Mouse (Mus musculus): ENCODE measurements around the gene Gtf2e1. TPM values are rescaled to one million over a fixed set of nuclear protein-coding genes. Genes with fewer than 3 reads are reported as not detected.

The Gtf2e1 gene
- total RNA-seq (2021), result 1 to 10 TPM; 6.3 to 7.4 TPM
- long read RNA-seq, experiment 1, partial matches to known transcripts, result 5 of 9 reads
- long read RNA-seq, experiment 1, other reads (novel, unspliced or antisense), result 0 of 9 reads
- long read RNA-seq, experiment 2, transcript Gtf2e1-201 (5 exons, 3,084 nt), result major isoform, 5 of 8 reads
- long read RNA-seq, experiment 2, partial matches to known transcripts, result 2 of 8 reads
- long read RNA-seq, experiment 2, other reads (novel, unspliced or antisense), result 1 of 8 reads

DNA sequence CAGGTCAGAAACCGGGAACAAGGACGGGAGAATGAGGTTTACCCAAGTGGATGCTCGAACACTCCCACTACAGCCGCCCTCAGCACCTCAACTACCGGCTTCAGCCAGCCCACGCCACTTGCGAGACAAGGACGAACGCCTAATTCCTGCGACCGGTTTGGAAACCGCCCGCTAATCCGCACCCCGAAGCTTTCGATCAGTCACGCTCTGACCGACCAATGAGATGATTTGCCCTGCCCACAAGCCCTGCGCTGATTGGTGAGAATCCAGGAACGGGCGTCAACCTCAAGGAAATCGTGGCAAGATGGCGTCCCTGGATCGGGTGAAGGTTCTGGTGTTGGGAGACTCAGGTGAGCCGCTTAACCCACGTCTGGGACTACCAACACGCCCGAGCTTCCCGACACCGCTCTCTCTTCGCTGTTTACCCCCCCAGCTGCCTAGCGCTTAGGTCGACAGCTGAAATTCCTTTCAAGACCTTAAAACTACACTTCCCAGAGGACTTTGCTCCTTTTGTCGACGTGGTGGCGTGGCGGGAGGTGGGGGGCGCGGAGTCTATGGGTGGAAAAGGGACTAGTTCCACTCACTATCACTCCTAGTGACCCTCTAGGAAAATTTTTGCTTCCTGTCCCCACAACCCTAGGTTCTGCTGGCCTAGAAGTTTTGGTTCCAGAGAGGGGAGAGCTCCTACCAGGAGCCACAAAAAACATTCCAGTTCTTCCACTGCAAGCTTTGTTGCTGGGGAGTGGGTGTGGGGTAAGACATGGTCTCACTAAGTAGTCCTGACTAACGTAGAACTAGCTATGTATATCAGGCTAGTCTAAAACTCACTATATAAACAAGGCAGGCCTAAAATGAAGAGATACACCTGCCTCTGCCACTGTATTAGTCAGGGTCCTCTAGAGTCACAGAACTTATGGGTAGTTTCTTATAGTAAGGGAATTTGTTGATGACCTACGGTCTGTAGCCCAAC lies at the start of gene Gtf2e1, which contains the start of gene Rabl3:
TSS of gene Gtf2e1 (minus strand) at position 179 of the 970 bp plus-strand sequence.
TSS of gene Rabl3 (plus strand) at position 275 of the 970 bp plus-strand sequence.
- peak; percentile 98 for DNase-seq

- no peak for DNase-seq
Observed at GRCm38 (mm10) chr16:37585129-37585563, 45.6 kb upstream of the Gtf2e1 start.

- DNase-seq, result peak; percentile 9
Observed at GRCm38 (mm10) chr16:37584218-37585035, 44.8 kb upstream of the Gtf2e1 start.

DNA sequence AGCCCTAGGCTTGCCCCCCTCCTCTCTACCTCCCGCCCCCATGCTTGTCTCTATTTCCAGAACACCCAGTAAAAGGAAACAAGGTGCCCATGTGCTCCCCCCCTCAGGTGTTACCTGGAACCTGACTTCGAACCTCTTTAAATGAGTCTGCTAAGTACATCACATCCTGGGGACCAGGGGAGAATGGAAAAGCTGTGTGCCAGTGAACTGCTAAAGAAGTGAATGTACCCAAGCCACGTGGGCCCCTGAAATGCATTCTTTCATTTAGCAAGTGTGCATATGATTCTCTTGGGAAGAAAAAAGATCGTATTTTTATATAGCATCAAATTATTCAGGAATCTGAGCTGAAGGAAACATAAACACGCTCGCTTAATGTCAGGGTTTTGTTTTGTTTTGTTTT lies 44.2 kb upstream of the Gtf2e1 start:
- DNase-seq, result no peak

DNA sequence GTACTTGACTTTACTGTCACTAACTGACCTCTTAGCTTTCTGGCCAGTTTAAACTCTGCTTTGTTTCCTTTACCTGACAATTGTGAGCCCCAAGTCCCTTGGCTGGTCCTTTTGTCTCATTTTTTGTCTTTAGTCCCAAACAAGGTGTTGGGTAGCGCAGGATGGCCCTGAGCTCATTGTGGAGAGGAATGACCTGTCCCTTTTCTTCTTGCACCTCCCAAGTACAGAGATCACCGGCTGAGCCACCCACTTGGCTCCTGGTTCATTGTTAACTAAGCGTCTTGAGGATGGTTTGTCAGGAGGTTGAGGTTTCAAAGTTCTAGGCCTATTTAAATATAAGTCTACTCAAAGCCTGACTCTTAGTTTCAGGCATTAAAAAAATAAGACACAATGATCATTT lies 43.7 kb upstream of the Gtf2e1 start:
- no peak for DNase-seq

- DNase-seq, result no peak
Observed at GRCm38 (mm10) chr16:37581901-37582300, 42.3 kb upstream of the Gtf2e1 start.

- DNase-seq, result no peak
Observed at GRCm38 (mm10) chr16:37580651-37581050, 41.1 kb upstream of the Gtf2e1 start.

- DNase-seq, result no peak
Observed at GRCm38 (mm10) chr16:37579994-37580393, 40.4 kb upstream of the Gtf2e1 start, which contains the start of gene Hgd. Gene Hgd, plus strand, starts transcription at chr16:37580153.

DNA sequence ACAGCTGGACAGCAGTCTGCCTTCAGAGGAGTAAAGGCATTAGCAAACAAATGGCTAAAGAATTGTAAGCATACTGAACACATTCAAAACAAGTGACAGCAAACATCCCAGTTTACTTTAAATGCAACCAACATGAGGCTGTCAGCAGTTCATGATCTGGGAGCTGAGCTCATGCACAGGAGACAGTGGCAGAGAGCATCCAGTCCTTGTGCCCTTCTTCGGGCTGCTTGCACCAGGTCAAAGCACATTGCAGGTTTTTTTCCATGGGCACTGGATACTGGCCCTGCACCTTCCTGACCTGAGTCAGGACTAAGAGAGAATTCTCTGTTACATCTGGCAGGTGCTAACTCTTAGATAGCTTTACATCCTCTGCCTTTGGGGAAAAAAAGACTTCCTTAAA lies 40.0 kb upstream of the Gtf2e1 start:
- no peak for DNase-seq

DNA sequence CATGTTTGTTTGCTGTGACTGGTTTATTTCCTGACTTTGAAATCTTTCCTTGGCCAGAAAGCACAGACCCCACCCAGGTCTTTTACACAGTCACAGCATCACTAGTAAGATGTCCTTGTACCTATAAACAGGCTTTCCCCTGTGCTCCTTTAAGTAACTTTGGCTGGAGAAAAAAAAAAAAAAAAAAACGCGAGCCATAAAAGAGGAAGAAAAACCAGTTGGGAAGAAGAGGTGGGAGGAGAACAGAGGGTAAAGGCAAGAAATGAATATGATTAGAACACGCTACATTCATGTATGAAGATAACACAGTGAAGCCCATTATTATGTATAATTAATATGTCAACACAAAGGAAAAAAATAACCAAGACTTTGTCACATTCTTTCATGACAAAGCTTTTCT lies 35.7 kb upstream of the Gtf2e1 start:
- DNase-seq, result no peak

GRCm38 (mm10) chr16:37573061-37573460 lies 33.5 kb upstream of the Gtf2e1 start:
- DNase-seq, result no peak

DNA sequence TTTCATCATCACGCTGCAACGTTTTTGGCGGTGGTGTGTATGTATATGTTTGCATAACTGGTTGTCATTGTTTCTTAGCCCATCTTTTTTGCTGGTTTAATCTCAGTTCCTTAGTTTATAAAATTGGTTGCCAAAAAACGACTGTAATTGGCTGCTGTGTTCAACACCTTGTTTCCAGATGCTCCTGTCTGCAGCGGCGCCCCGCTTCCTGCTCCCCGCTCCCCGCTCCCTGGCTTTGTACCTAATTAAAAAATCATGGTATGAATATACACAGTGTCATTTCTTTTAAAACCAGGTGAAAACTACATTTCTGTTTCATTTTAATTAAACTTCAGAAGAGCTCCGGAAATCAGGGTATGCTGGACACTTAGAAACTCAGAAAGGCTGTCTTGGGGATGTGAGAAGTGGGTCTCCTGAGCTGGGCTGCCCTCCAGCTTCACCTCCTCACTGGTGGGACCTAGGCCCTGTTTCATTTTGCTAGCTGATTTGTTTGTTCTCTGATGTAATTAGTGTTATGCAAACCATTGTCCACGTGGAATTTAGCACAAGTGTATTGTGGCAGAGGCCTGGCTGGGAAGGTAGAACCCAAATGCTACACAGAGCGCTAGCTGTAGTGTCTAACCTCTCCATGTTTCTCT lies 32.6 kb upstream of the Gtf2e1 start:
- DNase-seq, result no peak

DNA sequence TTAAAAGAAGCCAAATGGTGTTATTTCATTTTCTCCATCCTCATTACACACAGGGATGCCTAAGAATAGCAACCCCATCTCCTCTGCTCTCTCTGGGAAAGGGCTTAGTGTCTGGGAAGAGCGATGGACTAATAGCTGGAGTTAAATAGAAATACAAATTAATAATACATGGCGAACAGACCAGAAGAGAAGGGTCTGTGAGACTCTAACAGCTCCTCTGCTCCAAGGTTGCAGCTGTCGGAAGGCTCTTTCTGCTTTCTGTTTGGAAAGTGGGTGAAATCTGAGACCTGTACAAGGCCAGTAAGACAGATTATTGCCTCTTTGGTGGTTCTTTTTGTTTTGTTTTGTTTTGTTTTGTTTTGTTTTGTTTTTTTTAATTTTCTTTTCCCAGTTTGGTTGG lies 32.0 kb upstream of the Gtf2e1 start:
- DNase-seq, result no peak

DNA sequence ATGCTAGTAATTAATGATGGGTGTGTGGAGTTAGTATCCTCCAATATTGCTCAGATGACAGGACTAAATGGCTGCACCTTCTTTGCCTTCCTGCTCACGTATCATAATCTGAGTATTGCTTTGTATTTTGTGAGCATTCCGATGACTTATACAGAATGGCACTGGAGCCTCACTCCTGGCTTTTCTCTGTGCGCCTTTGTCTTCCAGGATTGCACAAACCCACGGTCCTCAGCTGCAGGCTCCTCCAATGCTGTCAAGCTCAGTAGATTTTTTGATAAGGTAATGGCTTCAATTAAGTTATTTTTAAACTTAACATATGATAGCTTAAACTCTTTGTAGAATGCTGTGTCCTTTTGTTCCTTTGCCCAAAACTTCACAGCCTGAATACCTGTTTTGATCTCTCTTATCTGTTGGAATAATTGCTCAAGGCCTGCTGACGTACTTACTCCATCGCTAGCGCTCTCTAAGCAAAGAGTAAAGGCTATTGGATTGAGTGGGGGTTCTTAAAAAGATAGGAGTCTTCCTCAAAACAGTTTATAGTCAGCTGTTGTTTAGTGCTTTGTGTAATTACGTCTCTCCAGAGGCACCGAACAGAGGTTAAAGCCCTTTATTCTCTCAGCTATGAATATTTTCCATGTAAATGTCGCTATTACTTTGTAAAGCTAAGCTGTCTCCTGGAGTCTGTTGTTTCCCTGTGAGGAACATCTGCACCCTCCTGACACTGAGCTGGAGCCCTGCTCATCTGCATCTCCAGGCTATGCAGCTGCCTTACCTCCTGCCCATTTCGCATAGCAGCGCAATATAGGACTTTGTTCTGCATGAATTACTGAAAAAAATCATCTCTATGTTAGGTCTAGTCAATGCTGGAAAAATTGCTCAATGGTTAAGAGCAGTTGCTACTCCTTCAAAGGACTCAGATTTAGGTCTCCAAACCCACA lies 27.8 kb upstream of the Gtf2e1 start:
- no peak for DNase-seq

DNA sequence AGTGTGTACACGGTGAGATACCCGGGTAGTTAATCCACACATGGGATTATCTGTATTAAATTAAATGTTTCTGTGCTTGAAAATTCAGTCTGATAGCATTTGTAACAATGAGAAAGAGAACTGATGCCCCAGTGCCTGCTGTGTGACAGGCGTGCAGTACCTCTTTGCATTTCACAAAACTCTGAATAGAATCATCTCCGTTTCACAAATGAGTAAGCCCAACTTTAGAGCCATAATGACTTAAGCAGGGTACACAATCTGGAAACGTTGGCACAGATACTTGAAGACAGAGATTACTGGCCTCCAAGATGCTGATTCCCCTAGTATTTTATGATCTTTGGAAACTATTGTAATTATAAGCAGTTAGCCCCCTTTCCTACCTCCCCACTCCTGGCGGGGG lies 26.5 kb upstream of the Gtf2e1 start:
- DNase-seq, result no peak

DNA sequence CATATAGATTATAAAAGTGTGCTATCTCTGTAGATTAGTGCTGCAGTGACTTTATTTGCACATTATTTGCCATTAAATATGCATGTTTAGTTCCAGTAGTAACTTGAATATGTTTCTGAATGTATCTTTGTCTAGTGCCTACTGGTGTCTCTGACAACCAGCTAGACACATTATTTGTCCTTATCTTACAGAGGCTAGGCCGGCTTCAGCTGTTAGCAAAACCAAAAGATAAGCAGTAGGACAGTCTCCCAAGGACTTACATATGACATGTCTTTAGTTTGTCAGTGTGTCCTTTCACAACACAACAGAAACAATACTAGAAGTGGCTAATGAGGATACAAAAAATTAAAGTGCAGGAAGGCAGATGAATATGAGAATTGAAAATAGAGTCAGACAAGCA lies 25.5 kb upstream of the Gtf2e1 start:
- DNase-seq, result no peak

- no peak for DNase-seq
Observed at GRCm38 (mm10) chr16:37562961-37563360, 23.4 kb upstream of the Gtf2e1 start.

GRCm38 (mm10) chr16:37562414-37562813 lies 22.8 kb upstream of the Gtf2e1 start:
- no peak for DNase-seq

- no peak for DNase-seq
Observed at GRCm38 (mm10) chr16:37552824-37553223, 13.2 kb upstream of the Gtf2e1 start.

DNA sequence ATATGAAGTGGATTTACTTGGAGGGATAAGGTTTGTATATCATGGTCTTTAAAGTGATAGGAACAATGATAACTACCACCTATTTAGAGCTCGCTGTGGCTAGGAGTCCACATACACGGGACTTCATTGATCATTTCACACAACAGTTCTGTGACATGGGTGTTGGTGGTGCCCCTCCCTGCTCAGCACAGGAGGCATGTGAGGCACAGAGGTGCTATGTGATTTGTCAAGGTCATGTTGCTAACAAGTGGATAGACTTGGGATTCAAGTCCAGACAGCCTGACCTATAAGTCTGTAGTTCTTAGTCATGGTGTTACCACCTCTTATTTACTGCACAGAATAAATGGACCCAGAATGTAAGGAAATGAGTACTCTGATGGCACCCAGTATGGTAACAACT lies 11.4 kb upstream of the Gtf2e1 start:
- no peak for DNase-seq

DNA sequence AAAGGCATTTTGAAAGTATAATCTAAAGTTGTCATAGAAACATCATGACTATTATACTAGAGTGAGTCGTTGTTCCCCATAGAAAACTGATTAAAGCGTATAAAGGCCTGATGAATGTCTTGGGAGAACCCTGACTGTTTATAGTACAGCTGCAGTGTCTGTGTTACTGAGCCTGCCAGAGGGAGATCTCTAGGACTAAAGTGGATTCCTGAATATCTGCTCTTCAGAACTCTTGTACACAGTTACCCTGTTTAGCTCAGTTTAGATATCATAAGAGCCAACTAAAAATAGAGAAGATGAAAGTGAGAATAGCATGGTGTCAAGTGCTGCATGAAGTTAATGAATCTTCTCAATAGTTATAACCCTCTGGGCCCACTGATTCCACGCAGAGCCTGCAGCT lies 10.7 kb upstream of the Gtf2e1 start:
- DNase-seq, result no peak

All from gastrocnemius, postnatal 25 days (tissue).